Mouse (Mus musculus): ENCODE results near the gene Rab2b.
"Not testable (repeated sequence)": the region's sequence is repeated elsewhere in the genome, so short reads cannot be mapped to it uniquely, and the experiment has no call there.

The Rab2b gene

GRCm38 (mm10) chr14:52278932-52279746 is at the start of gene Rab2b, which contains the start of gene Tox4:
Gene Rab2b (minus strand): TSS chr14:52279545.
Gene Tox4 (plus strand): TSS chr14:52279146.
- DNase-seq (ENCODE audit: low read depth, low spot score), result peak; percentile 98

GRCm38 (mm10) chr14:52327910-52328812 is 48.8 kb upstream of the Rab2b start, which contains the start of gene Sall2:
Gene Sall2 (minus strand): TSS chr14:52328762.
- no peak for DNase-seq (ENCODE audit: low read depth, low spot score)

- no peak for DNase-seq (ENCODE audit: low read depth, low spot score)
These were observed 48.1 kb upstream of the Rab2b start for GRCm38 (mm10) chr14:52327375-52327901.

GRCm38 (mm10) chr14:52325890-52326289 is 46.5 kb upstream of the Rab2b start:
- no peak for DNase-seq (ENCODE audit: low read depth, low spot score)

GRCm38 (mm10) chr14:52319361-52319760 is 40.0 kb upstream of the Rab2b start:
- DNase-seq (ENCODE audit: low read depth, low spot score), result no peak

GRCm38 (mm10) chr14:52316441-52317225 is 37.3 kb upstream of the Rab2b start:
- DNase-seq (ENCODE audit: low read depth, low spot score), result no peak

- DNase-seq (ENCODE audit: low read depth, low spot score), result no peak
These were observed 36.6 kb upstream of the Rab2b start for GRCm38 (mm10) chr14:52315792-52316440.

- DNase-seq (ENCODE audit: low read depth, low spot score), result no peak
These were observed 36.0 kb upstream of the Rab2b start for GRCm38 (mm10) chr14:52315283-52315780.

GRCm38 (mm10) chr14:52314808-52315150 is 35.4 kb upstream of the Rab2b start:
- no peak for DNase-seq (ENCODE audit: low read depth, low spot score)

- DNase-seq (ENCODE audit: low read depth, low spot score), result no peak
These were observed 34.8 kb upstream of the Rab2b start for GRCm38 (mm10) chr14:52313931-52314807.

- DNase-seq (ENCODE audit: low read depth, low spot score), result no peak
These were observed 31.6 kb upstream of the Rab2b start for GRCm38 (mm10) chr14:52310906-52311305.

GRCm38 (mm10) chr14:52310343-52310742 is 31.0 kb upstream of the Rab2b start:
- DNase-seq (ENCODE audit: low read depth, low spot score), result not testable (repeated sequence)

- DNase-seq (ENCODE audit: low read depth, low spot score), result no peak
These were observed 26.8 kb upstream of the Rab2b start for GRCm38 (mm10) chr14:52306100-52306499.

GRCm38 (mm10) chr14:52304644-52305271 is 25.4 kb upstream of the Rab2b start, which contains the start of gene Mettl3:
Gene Mettl3 (minus strand): TSS chr14:52305128.
- DNase-seq (ENCODE audit: low read depth, low spot score), result peak; percentile 87

- not testable (repeated sequence) for DNase-seq (ENCODE audit: low read depth, low spot score)
These were observed 24.2 kb upstream of the Rab2b start for GRCm38 (mm10) chr14:52303517-52303916.

GRCm38 (mm10) chr14:52295558-52296264 is 16.4 kb upstream of the Rab2b start:
- DNase-seq (ENCODE audit: low read depth, low spot score), result no peak

- no peak for DNase-seq (ENCODE audit: low read depth, low spot score)
These were observed 4.8 kb upstream of the Rab2b start for GRCm38 (mm10) chr14:52284191-52284590.

- DNase-seq (ENCODE audit: low read depth, low spot score), result no peak
These were observed 4.3 kb upstream of the Rab2b start for GRCm38 (mm10) chr14:52283629-52284028.

All from embryo, embryonic 11.5 days (tissue).